Mouse (Mus musculus): ENCODE results near the gene Gm13757. TPM values are rescaled to one million over a fixed set of nuclear protein-coding genes. Genes with fewer than 3 reads are reported as not detected.
"Not testable (repeated sequence)": the region's sequence is repeated elsewhere in the genome, so short reads cannot be mapped to it uniquely, and the experiment has no call there.

The Gm13757 gene
- not detected in 2 replicates for polyA plus RNA-seq (2014; fragmentation: Nextera tagmentation; extraction: Ambion mirVana)

DNA sequence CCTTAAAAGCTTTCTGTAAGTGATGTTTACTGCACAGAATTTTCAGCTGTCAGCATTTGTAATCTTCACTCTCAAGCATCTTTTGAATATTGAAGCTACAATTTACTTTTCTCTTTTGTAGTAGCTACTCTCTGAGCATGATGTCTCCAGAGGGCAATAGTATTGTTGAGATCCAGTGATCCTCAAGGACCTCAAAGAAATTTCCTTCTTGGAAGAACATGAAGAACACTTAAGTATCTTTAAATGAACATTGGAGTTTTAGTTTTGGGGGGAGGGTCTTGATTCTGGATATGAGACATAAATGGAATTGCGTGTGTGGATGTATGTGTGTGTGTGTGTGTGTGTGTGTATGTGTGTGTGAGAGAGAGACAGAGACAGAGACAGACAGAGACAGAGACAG, at the start of gene Gm13757:
TSS of gene Gm13757 (minus strand) at position 101 of the 400 bp plus-strand sequence.
- H3K4me1 ChIP-seq (ENCODE audit: control insufficient read depth, insufficient read depth, low read length) = no peaks in the 10 kb centered on the region
- WGBS = 100% methylated on average over 1 of the region's 1 CpGs
- no peak within 1 kb of the TSS for H3K9ac ChIP-seq (ENCODE audit: low read length)
- H3K36me3 ChIP-seq (ENCODE audit: control insufficient read depth, insufficient read depth, low read length) = no peaks in the 10 kb centered on the region
- no peak within 1 kb of the TSS for H3K27ac ChIP-seq (ENCODE audit: low read depth, low read length)
- H3K27me3 ChIP-seq (ENCODE audit: control insufficient read depth, insufficient read depth, low read length) = no peaks in the 10 kb centered on the region
- H3K9me3 ChIP-seq (ENCODE audit: control insufficient read depth, low read length) = no peaks in the 10 kb centered on the region
- no peak for ATAC-seq (ENCODE audit: insufficient read depth, low FRiP score, low TSS enrichment)
- no peak within 1 kb of the TSS for H3K4me3 ChIP-seq (ENCODE audit: low read depth, low read length)
- no peak for DNase-seq (ENCODE audit: low spot score)
- no peak within 1 kb of the TSS for H3K4me2 ChIP-seq (ENCODE audit: low read depth)

- no peaks in the 10 kb centered on the region for H3K36me3 ChIP-seq (ENCODE audit: control insufficient read depth, insufficient read depth, low read length)
Measured at GRCm38 (mm10) chr2:88493020-88493419, 44.1 kb upstream of the Gm13757 start, which contains the start of gene Olfr1185-ps1. Gene Olfr1185-ps1 (plus strand): TSS chr2:88493320.

GRCm38 (mm10) chr2:88483298-88483697, 34.4 kb upstream of the Gm13757 start, which contains the start of gene Olfr1184:
Gene Olfr1184 (plus strand): TSS chr2:88483598.
- Histone ChIP-seq H3K27me3 (ENCODE audit: control insufficient read depth, insufficient read depth, low read length) (no peaks in the 10 kb centered on the region), H3K36me3 (ENCODE audit: control insufficient read depth, insufficient read depth, low read length) (no peaks in the 10 kb centered on the region), H3K9me3 (ENCODE audit: control insufficient read depth, low read length) (no peaks in the 10 kb centered on the region), H3K4me2 (ENCODE audit: low read depth) (no peak within 1 kb of the TSS), H3K9ac (ENCODE audit: low read length) (no peak within 1 kb of the TSS), H3K4me3 (ENCODE audit: low read depth, low read length) (no peak within 1 kb of the TSS), H3K4me1 (ENCODE audit: control insufficient read depth, insufficient read depth, low read length) (no peaks in the 10 kb centered on the region), H3K27ac (ENCODE audit: low read depth, low read length) (no peak within 1 kb of the TSS)
- ATAC-seq (ENCODE audit: insufficient read depth, low FRiP score, low TSS enrichment) (no peak), DNase-seq (ENCODE audit: low spot score) (no peak)
- WGBS = 87% methylated on average over 2 of the region's 2 CpGs

More at GRCm38 (mm10) chr2:88493020-88493419, 44.1 kb upstream of the Gm13757 start, which contains the start of gene Olfr1185-ps1:
- WGBS = 75% methylated on average over 2 of the region's 2 CpGs
- no peak within 1 kb of the TSS for H3K4me3 ChIP-seq (ENCODE audit: low read depth, low read length)
- DNase-seq (ENCODE audit: low spot score) = no peak
- H3K9me3 ChIP-seq (ENCODE audit: control insufficient read depth, low read length) = no peaks in the 10 kb centered on the region
- no peak within 1 kb of the TSS for H3K4me2 ChIP-seq (ENCODE audit: low read depth)
- H3K27me3 ChIP-seq (ENCODE audit: control insufficient read depth, insufficient read depth, low read length) = no peaks in the 10 kb centered on the region
- H3K27ac ChIP-seq (ENCODE audit: low read depth, low read length) = no peak within 1 kb of the TSS
- no peak for ATAC-seq (ENCODE audit: insufficient read depth, low FRiP score, low TSS enrichment)
- H3K4me1 ChIP-seq (ENCODE audit: control insufficient read depth, insufficient read depth, low read length) = no peaks in the 10 kb centered on the region
- no peak within 1 kb of the TSS for H3K9ac ChIP-seq (ENCODE audit: low read length)

DNA sequence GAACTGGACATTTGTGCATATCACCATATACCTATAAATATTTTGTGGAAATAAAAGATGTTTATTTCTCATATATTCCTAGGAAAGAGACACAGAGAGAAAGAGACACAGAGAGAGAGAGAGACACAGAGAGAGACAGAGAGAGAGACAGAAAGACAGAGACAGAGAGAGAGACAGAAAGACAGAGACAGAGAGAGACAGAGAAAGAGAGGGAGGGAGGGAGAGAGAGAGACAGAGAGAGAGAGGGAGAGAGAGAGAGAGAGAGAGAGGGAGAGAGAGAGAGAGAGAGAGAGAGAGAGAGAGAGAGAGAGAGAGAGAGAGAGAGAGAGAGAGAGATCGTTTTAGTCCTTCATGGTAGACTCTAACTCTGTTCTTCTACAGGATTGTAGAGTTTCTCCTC, 5.6 kb upstream of the Gm13757 start, which contains the start of gene Olfr1183:
TSS of gene Olfr1183 (plus strand) at position 301 of the 400 bp plus-strand sequence.
- not testable (repeated sequence) for H3K4me2 ChIP-seq (ENCODE audit: low read depth); H3K4me1 ChIP-seq (ENCODE audit: control insufficient read depth, insufficient read depth, low read length); DNase-seq (ENCODE audit: low spot score); ATAC-seq (ENCODE audit: insufficient read depth, low FRiP score, low TSS enrichment); H3K27me3 ChIP-seq (ENCODE audit: control insufficient read depth, insufficient read depth, low read length); H3K36me3 ChIP-seq (ENCODE audit: control insufficient read depth, insufficient read depth, low read length); H3K27ac ChIP-seq (ENCODE audit: low read depth, low read length); H3K9ac ChIP-seq (ENCODE audit: low read length); H3K9me3 ChIP-seq (ENCODE audit: control insufficient read depth, low read length); H3K4me3 ChIP-seq (ENCODE audit: low read depth, low read length)
- WGBS = 88% methylated on average over 1 of the region's 1 CpGs

- H3K9me3 ChIP-seq (ENCODE audit: control insufficient read depth, low read length) = no peaks in the 10 kb centered on the region
- no peak within 1 kb of the TSS for H3K9ac ChIP-seq (ENCODE audit: low read length)
- H3K4me2 ChIP-seq (ENCODE audit: low read depth) = no peak within 1 kb of the TSS
- no peak within 1 kb of the TSS for H3K4me3 ChIP-seq (ENCODE audit: low read depth, low read length)
- H3K27ac ChIP-seq (ENCODE audit: low read depth, low read length) = no peak within 1 kb of the TSS
- WGBS = 88% methylated on average over 1 of the region's 1 CpGs
- no peaks in the 10 kb centered on the region for H3K4me1 ChIP-seq (ENCODE audit: control insufficient read depth, insufficient read depth, low read length)
- DNase-seq (ENCODE audit: low spot score) = no peak
- no peaks in the 10 kb centered on the region for H3K36me3 ChIP-seq (ENCODE audit: control insufficient read depth, insufficient read depth, low read length)
- no peak for ATAC-seq (ENCODE audit: insufficient read depth, low FRiP score, low TSS enrichment)
- H3K27me3 ChIP-seq (ENCODE audit: control insufficient read depth, insufficient read depth, low read length) = no peaks in the 10 kb centered on the region
Measured at GRCm38 (mm10) chr2:88426071-88426470, 22.9 kb downstream of the Gm13757 start, which contains the start of gene Olfr1181. Gene Olfr1181 (minus strand): TSS chr2:88426171.

DNA sequence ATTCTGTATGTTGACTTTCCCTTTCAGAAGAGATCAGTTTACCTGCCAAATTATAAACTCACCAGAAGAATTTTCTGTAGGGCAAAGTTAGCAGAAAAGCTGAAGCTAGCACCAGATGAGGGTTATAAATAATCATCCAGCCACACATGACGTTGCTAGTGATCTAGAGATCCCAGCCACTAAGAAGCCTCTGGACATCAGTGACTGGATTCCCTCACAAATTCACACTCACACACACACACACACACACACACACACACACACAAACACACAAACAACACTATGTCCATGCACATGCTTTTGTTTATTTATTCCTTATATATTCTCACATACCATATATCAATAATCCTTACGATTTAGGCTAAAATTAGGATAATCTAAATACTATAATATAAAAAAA, 29.9 kb downstream of the Gm13757 start, which contains the start of gene Olfr1180:
TSS of gene Olfr1180 (minus strand) at position 101 of the 400 bp plus-strand sequence.
- Histone ChIP-seq H3K4me1 (ENCODE audit: control insufficient read depth, insufficient read depth, low read length) (no peaks in the 10 kb centered on the region), H3K4me2 (ENCODE audit: low read depth) (no peak within 1 kb of the TSS), H3K36me3 (ENCODE audit: control insufficient read depth, insufficient read depth, low read length) (no peaks in the 10 kb centered on the region), H3K9ac (ENCODE audit: low read length) (no peak within 1 kb of the TSS), H3K27me3 (ENCODE audit: control insufficient read depth, insufficient read depth, low read length) (no peaks in the 10 kb centered on the region), H3K9me3 (ENCODE audit: control insufficient read depth, low read length) (no peaks in the 10 kb centered on the region), H3K4me3 (ENCODE audit: low read depth, low read length) (no peak within 1 kb of the TSS), H3K27ac (ENCODE audit: low read depth, low read length) (no peak within 1 kb of the TSS)
- WGBS = 79% methylated on average over 2 of the region's 2 CpGs
- ATAC-seq (ENCODE audit: insufficient read depth, low FRiP score, low TSS enrichment) (no peak), DNase-seq (ENCODE audit: low spot score) (no peak)

DNA sequence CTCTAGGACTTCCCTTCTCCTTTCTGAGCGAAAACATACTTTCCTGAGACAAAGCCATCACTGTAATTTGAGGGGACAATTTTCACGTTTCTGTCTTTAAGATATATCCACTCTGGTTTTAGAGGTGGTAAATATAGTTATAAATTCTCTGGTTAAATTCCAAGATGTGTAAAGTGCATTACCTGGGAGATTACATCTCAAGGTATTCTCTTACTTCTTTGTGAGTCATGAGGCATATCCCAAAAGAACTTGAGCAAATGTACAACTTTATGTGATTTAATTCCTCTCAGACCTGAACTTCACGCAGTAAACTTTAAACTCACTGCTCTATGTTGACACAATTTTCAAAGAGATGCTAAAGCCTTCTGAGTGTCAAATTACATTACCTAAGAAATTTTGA, 42.6 kb downstream of the Gm13757 start, which contains the start of gene Olfr1179:
TSS of gene Olfr1179 (minus strand) at position 101 of the 400 bp plus-strand sequence.
- WGBS = 93% methylated on average over 3 of the region's 3 CpGs
- Histone ChIP-seq H3K27ac (ENCODE audit: low read depth, low read length) (no peak within 1 kb of the TSS), H3K4me3 (ENCODE audit: low read depth, low read length) (no peak within 1 kb of the TSS), H3K4me1 (ENCODE audit: control insufficient read depth, insufficient read depth, low read length) (no peaks in the 10 kb centered on the region), H3K27me3 (ENCODE audit: control insufficient read depth, insufficient read depth, low read length) (no peaks in the 10 kb centered on the region), H3K9me3 (ENCODE audit: control insufficient read depth, low read length) (no peaks in the 10 kb centered on the region), H3K9ac (ENCODE audit: low read length) (no peak within 1 kb of the TSS), H3K4me2 (ENCODE audit: low read depth) (no peak within 1 kb of the TSS), H3K36me3 (ENCODE audit: control insufficient read depth, insufficient read depth, low read length) (no peaks in the 10 kb centered on the region)
- DNase-seq (ENCODE audit: low spot score) = no peak
- no peak for ATAC-seq (ENCODE audit: insufficient read depth, low FRiP score, low TSS enrichment)

Other genes starting within 250 kb of the Gm13757 start
- not detected in 2 replicates for gene Olfr1170, start 220.8 kb downstream of the Gm13757 start, polyA plus RNA-seq (2014; fragmentation: Nextera tagmentation; extraction: Ambion mirVana)
- gene Olfr1173, start 169.3 kb downstream of the Gm13757 start, polyA plus RNA-seq (2014; fragmentation: Nextera tagmentation; extraction: Ambion mirVana) = not detected in 2 replicates
- not detected in 2 replicates for gene Olfr1174-ps, start 134.0 kb downstream of the Gm13757 start, polyA plus RNA-seq (2014; fragmentation: Nextera tagmentation; extraction: Ambion mirVana)
- not detected in 2 replicates for gene Olfr1175-ps, start 121.9 kb downstream of the Gm13757 start, polyA plus RNA-seq (2014; fragmentation: Nextera tagmentation; extraction: Ambion mirVana)
- not detected in 2 replicates for gene Olfr1176, start 112.4 kb downstream of the Gm13757 start, polyA plus RNA-seq (2014; fragmentation: Nextera tagmentation; extraction: Ambion mirVana)
- not detected in 2 replicates for gene Olfr1177-ps, start 102.6 kb downstream of the Gm13757 start, polyA plus RNA-seq (2014; fragmentation: Nextera tagmentation; extraction: Ambion mirVana)
- gene Olfr1178, start 62.1 kb downstream of the Gm13757 start, polyA plus RNA-seq (2014; fragmentation: Nextera tagmentation; extraction: Ambion mirVana) = not detected in 2 replicates
- not detected in 2 replicates for gene Olfr1179, start 42.7 kb downstream of the Gm13757 start, polyA plus RNA-seq (2014; fragmentation: Nextera tagmentation; extraction: Ambion mirVana)
- not detected in 2 replicates for gene Olfr1180, start 30.0 kb downstream of the Gm13757 start, polyA plus RNA-seq (2014; fragmentation: Nextera tagmentation; extraction: Ambion mirVana)
- not detected in 2 replicates for gene Olfr1181, start 23.0 kb downstream of the Gm13757 start, polyA plus RNA-seq (2014; fragmentation: Nextera tagmentation; extraction: Ambion mirVana)
- gene Olfr1183, start 5.7 kb upstream of the Gm13757 start, polyA plus RNA-seq (2014; fragmentation: Nextera tagmentation; extraction: Ambion mirVana) = not detected in 2 replicates
- not detected in 2 replicates for gene Olfr1184, start 34.5 kb upstream of the Gm13757 start, polyA plus RNA-seq (2014; fragmentation: Nextera tagmentation; extraction: Ambion mirVana)
- gene Olfr1185-ps1, start 44.2 kb upstream of the Gm13757 start, polyA plus RNA-seq (2014; fragmentation: Nextera tagmentation; extraction: Ambion mirVana) = not detected in 2 replicates
- not detected in 2 replicates for gene Olfr1186, start 69.4 kb upstream of the Gm13757 start, polyA plus RNA-seq (2014; fragmentation: Nextera tagmentation; extraction: Ambion mirVana)
- not detected in 2 replicates for gene Olfr1188, start 107.8 kb upstream of the Gm13757 start, polyA plus RNA-seq (2014; fragmentation: Nextera tagmentation; extraction: Ambion mirVana)
- not detected in 2 replicates for gene Olfr1189, start 137.3 kb upstream of the Gm13757 start, polyA plus RNA-seq (2014; fragmentation: Nextera tagmentation; extraction: Ambion mirVana)
- gene Olfr1191-ps1, start 191.4 kb upstream of the Gm13757 start, polyA plus RNA-seq (2014; fragmentation: Nextera tagmentation; extraction: Ambion mirVana) = not detected in 2 replicates
- not detected in 2 replicates for gene Olfr1192-ps1, start 199.4 kb upstream of the Gm13757 start, polyA plus RNA-seq (2014; fragmentation: Nextera tagmentation; extraction: Ambion mirVana)
- gene Olfr1193, start 226.5 kb upstream of the Gm13757 start, polyA plus RNA-seq (2014; fragmentation: Nextera tagmentation; extraction: Ambion mirVana) = not detected in 2 replicates
- not detected in 2 replicates for gene Olfr1195, start 240.1 kb upstream of the Gm13757 start, polyA plus RNA-seq (2014; fragmentation: Nextera tagmentation; extraction: Ambion mirVana)

Data from neural tube, embryonic 11.5 days (tissue).